Mouse (Mus musculus) liver, embryonic 11.5 days (tissue): ENCODE data around the gene Odf3l2. TPM values are rescaled to one million over a fixed set of nuclear protein-coding genes. Genes with fewer than 3 reads are reported as not detected.

Source experiments
- ATAC-seq: fragments of 200-750 bp; cut with Nextera tagmentation; replicated peaks from 2 replicates; pipeline ENCODE4 v1.8.0; 2017; ENCODE audit warnings: moderate number of reproducible peaks, mild to moderate bottlenecking, moderate TSS enrichment, moderate library complexity; ENCODE audit not compliant: low FRiP score
- DNase-seq: peaks from one replicate; pipeline ENCODE4 v3.0.0-alpha.2; 2017; ENCODE audit warnings: low spot score
- H3K27ac ChIP-seq: fragments of 300-500 bp; sonication (generic); 2 replicates; pipeline ENCODE4 v1.5.1; 2014; ENCODE audit warnings: mild to moderate bottlenecking, low read depth, low read length, control low read depth
- H3K27me3 ChIP-seq: fragments of 300-500 bp; sonication (generic); replicated peaks from 2 replicates; pipeline ENCODE4 v1.6.1; 2014; ENCODE audit warnings: low read length, mixed read lengths; ENCODE audit not compliant: control insufficient read depth, insufficient read depth
- H3K36me3 ChIP-seq: fragments of 300-500 bp; sonication (generic); 2 replicates; pipeline ENCODE4 v1.6.1; 2014; ENCODE audit warnings: mild to moderate bottlenecking, low read length, moderate library complexity, mixed read lengths; ENCODE audit not compliant: control insufficient read depth, insufficient read depth
- H3K4me1 ChIP-seq: fragments of 300-500 bp; sonication (generic); replicated peaks from 2 replicates; pipeline ENCODE4 v1.6.1; 2014; ENCODE audit warnings: low read length, mixed read lengths; ENCODE audit not compliant: control insufficient read depth, insufficient read depth
- H3K4me2 ChIP-seq: fragments of 300-500 bp; sonication (generic); 2 replicates; pipeline ENCODE4 v1.6.1; 2014; ENCODE audit warnings: mild to moderate bottlenecking, control low read depth, moderate library complexity
- H3K4me3 ChIP-seq: fragments of 300-500 bp; sonication (generic); 2 replicates; pipeline ENCODE4 v1.5.1; 2014; ENCODE audit warnings: low read depth, low read length, control low read depth
- H3K9ac ChIP-seq: fragments of 300-500 bp; sonication (generic); 2 replicates; pipeline ENCODE4 v1.6.1; 2014; ENCODE audit warnings: low read depth, low read length, control low read depth
- H3K9me3 ChIP-seq: fragments of 300-500 bp; sonication (generic); 2 replicates; pipeline ENCODE4 v1.6.1; 2016; ENCODE audit warnings: low read length, inconsistent platforms, mixed read lengths; ENCODE audit not compliant: control insufficient read depth
- WGBS: fragments of 180-500 bp; shearing (Covaris S2); extraction: QIAGEN DNeasy Blood & Tissue Kit; methylation state at CpG from one replicate; pipeline ENCODE4 v1.1.7; 2014; 5-methylcytosine and 5-hydroxymethylcytosine counted together
- polyA plus RNA-seq: library from polyadenylated mRNA; unstranded; fragments of >200 nt; fragmentation: Nextera tagmentation; extraction: Ambion mirVana; gene quantifications from 2 replicates; pipeline ENCODE4 v1.2.1, GENCODE M21; 2014

The Odf3l2 gene
- polyA plus RNA-seq, 1 experiment from 2014 or later = not detected

DNA sequence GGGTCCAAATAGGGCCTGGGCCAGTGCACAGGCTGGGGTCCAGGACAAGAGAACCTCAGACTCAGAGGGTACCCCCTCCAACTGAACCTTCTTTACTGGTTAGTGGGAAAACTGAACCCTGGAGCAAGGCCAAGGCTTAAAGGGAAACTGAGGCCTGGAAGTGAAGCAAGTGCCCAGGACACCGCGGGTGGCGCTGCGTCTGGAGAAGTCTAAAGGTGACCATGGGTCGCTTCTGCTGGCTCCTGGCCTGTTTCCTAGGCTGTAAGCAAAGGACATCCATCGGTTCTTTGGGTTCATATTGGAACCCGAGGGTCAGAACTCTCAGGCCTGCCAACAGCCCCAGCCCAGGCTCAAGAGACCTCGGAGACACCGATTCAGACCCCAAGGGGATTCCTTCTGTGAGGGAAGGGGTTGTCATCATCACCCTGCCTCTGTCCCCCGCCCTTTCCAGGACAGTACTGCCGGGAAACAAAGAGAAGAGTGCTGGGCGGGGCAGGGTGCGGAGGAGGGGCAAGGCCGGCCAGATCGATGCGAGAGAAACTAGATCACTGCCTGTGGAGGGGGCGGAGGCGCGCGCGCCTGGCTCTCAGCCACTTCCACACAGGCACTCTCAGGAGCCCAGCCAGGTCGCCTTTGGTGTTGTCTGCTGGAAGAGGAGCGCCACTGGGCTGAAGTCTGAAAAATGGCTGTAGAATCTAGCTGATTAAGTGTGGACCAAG, 6.9 kb downstream of the Odf3l2 start:
- H3K4me2 ChIP-seq = peak overlapping the region; percentile 44
- H3K27me3 ChIP-seq = peaks cover 46% of the 10 kb centered on the region
- no peak overlapping the region; the same call in 1 of the 2 replicates for H3K9ac ChIP-seq
- DNase-seq = no peak
- no peaks in the 10 kb centered on the region for H3K9me3 ChIP-seq
- no peak for ATAC-seq
- peaks cover 8% of the 10 kb centered on the region; the same call in 1 of the 2 replicates for H3K4me1 ChIP-seq
- no peak overlapping the region for H3K27ac ChIP-seq
- WGBS = 7% methylated on average over 23 of the region's 23 CpGs
- no peaks in the 10 kb centered on the region for H3K36me3 ChIP-seq
- H3K4me3 ChIP-seq = no peak overlapping the region

DNA sequence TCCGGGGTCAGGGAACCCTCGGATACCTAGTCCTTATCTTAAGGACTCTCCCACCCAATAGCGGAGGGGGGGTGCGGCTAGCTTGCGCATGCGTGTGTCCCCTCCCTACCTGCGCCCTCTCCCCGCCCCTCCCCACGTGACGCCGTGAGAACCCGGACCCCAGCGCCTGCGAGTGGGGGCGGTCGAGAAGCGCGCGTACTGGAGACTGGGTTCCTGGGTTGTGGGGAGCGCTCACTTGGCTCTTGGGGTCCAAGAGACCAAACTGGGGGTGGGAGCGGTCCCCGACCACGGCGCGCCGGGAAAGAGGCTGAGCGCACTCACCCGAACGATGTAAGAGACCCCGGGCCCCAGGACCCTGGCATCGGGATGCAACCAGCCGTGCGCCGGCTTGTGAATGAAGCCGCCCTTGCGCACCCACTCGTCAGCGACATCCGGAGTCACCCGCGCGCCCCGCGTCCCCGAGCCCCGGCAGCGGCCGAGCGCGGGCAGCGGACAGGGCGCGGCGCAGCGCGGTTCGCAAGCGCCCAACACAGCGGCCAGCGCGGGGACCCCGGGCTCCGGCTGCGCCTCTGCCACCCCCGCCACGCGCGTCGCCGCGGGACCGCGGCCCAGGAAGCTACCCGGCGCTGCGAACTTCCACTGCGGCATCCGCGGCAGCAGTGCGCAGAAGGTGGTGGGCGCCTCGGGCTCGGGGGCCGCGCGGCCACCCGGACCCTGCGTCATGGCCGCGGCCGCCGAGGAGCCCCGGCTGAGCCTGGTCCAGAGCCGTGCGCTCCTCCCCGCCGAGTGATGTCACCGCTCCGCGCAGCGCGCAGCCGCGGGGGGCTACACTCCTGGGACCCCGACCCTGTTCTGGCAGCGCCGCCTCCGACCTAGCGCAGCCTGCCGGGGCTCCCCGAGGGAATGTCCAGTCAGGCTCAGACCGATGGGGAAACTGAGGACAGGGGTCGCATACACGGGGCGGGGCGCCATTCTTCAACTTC, 8.1 kb downstream of the Odf3l2 start, which contains the start of gene Shc2:
Gene Shc2, minus strand, starts transcription at position 791 of the 983 bp plus-strand sequence.
- H3K36me3 ChIP-seq = no peaks in the 10 kb centered on the region
- H3K4me2 ChIP-seq = peak within 1 kb of the TSS; percentile 74
- WGBS = 1% methylated on average over 116 of the region's 116 CpGs
- H3K9me3 ChIP-seq = no peaks in the 10 kb centered on the region
- H3K4me3 ChIP-seq = peak within 1 kb of the TSS; percentile 61
- H3K27me3 ChIP-seq = peaks cover 46% of the 10 kb centered on the region
- peaks cover 8% of the 10 kb centered on the region; the same call in 1 of the 2 replicates for H3K4me1 ChIP-seq
- peak within 1 kb of the TSS; percentile 51 for H3K9ac ChIP-seq
- H3K27ac ChIP-seq = no peak within 1 kb of the TSS
- DNase-seq (peak; percentile 51), ATAC-seq (peak; percentile 38; the same call in 1 of the 2 replicates)

DNA sequence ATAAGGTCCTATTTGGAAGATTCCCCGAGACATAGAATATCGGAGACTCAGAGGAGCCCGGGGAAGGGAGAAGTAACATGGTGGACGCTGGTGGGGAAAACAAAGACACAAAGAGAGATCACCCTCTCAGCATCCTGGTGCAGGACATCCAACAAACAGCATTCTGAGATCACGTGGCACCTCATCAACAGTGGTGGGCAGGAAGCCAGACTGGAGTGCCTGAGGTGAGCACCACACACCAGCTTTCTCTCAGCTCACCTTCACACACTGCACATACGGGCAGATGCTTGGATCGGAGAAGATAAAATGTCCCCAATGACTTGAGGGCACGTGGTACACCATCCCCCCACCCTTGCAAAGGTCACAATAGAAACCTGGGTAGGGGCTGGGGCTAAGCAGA, 9.3 kb downstream of the Odf3l2 start:
- no peak overlapping the region for H3K4me2 ChIP-seq

DNA sequence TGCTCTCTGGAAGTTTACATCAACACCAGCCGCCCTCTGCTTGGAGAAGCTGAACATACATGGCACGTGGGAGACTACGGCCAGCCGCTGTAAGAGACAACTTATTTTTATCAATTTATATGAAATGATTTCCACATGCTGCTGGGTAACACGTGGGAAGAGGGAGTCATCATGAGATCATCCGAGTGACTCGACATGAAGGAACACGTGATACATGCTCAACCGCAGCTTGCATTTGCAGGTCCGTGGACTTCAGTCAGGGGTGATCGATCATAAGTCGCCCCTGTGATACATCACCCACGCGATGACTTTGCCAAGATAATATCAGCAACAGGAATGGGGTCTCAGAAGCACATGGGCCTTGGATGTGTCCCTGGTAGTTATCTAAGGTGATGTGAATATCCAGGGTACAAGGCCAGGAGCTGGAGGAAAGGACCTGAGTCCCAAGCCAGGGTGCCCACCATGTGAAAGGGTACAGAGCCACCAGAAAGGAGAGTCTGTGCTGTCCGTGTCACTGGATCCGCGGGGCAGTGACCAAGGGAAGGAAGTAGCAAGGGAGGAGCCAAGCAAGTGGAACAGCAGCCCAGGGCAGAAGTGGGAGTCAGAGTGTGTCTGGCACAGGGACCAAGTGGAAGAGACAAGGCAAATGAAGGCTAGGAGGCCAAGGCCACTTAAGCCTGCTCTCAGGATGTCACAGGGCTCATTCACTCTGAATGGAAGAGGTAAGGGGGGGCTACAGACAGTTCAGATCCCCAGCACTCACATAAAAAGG, 12.3 kb downstream of the Odf3l2 start:
- Histone ChIP-seq H3K4me1 (0 out of 2 replicates have a peak, but pooled peaks cover 3% of the 10 kb centered on the region), H3K36me3 (no peaks in the 10 kb centered on the region), H3K27ac (no peak overlapping the region), H3K4me3 (no peak overlapping the region), H3K9ac (no peak overlapping the region), H3K9me3 (no peaks in the 10 kb centered on the region), H3K4me2 (no peak overlapping the region), H3K27me3 (peaks cover 29% of the 10 kb centered on the region)
- no peak for DNase-seq
- 73% methylated on average over 17 of the region's 17 CpGs for WGBS
- no peak for ATAC-seq

More for the DNA sequence above, 9.3 kb downstream of the Odf3l2 start:
- Histone ChIP-seq H3K9me3 (no peaks in the 10 kb centered on the region), H3K27me3 (peaks cover 46% of the 10 kb centered on the region), H3K4me1 (peaks cover 8% of the 10 kb centered on the region; the same call in 1 of the 2 replicates), H3K27ac (no peak overlapping the region), H3K9ac (no peak overlapping the region), H3K4me3 (no peak overlapping the region), H3K36me3 (no peaks in the 10 kb centered on the region)
- DNase-seq = no peak
- no peak for ATAC-seq
- WGBS = 73% methylated on average over 8 of the region's 8 CpGs

DNA sequence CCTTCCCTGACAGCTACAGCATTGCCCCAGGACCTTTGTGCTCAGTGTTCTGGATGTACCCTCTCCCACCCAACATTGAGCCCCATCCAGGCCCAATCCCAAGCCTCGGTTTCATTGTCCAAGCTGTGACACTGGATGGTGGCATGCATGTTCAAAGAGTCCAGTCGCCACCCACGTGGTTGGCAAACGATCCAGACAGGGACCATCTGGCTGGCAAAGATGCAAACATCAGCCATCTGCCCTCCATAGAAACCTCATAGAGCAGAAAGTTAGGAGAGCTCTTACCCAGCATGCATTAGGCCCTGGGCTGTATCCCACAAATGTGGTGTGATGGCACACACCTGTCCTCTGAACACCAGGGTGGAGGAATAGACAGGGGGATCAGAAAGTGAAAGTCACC, 14.1 kb downstream of the Odf3l2 start:
- 82% methylated on average over 4 of the region's 4 CpGs for WGBS
- ATAC-seq (no peak), DNase-seq (no peak)
- H3K27ac ChIP-seq = no peak overlapping the region
- H3K9me3 ChIP-seq = no peaks in the 10 kb centered on the region
- no peaks in the 10 kb centered on the region for H3K36me3 ChIP-seq
- no peaks in the 10 kb centered on the region for H3K4me1 ChIP-seq
- no peak overlapping the region for H3K4me2 ChIP-seq
- no peak overlapping the region for H3K4me3 ChIP-seq
- H3K27me3 ChIP-seq = peaks cover 11% of the 10 kb centered on the region
- no peak overlapping the region for H3K9ac ChIP-seq

- 81% methylated on average over 5 of the region's 5 CpGs for WGBS
- Histone ChIP-seq H3K27me3 (no peaks in the 10 kb centered on the region), H3K4me2 (no peak overlapping the region), H3K4me3 (no peak overlapping the region), H3K9me3 (no peaks in the 10 kb centered on the region), H3K4me1 (no peaks in the 10 kb centered on the region), H3K36me3 (no peaks in the 10 kb centered on the region), H3K9ac (no peak overlapping the region), H3K27ac (no peak overlapping the region)
- DNase-seq (no peak), ATAC-seq (no peak)
These were observed 17.2 kb downstream of the Odf3l2 start for GRCm38 (mm10) chr10:79628377-79628776.

DNA sequence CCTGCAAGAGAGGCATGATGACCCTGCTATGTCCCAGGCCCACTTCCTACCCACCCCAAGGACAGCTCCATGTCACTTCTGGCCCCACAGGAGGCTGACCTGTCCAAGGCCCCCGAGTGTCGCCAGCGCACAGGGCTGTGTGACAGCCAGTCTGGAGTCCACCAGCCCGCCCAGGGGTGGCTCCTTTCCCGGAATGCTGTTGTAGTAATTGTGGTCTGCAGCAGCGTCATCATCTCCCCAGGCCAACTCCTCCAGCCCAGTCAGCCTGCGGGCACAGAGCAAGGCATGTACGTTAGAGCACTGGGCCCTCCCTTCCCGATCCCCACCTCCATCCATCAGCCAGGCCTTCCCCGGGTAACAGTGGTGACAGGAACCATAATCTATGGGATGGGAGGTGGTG, 19.4 kb downstream of the Odf3l2 start:
- H3K27ac ChIP-seq = no peak overlapping the region
- H3K9me3 ChIP-seq = no peaks in the 10 kb centered on the region
- no peak overlapping the region for H3K9ac ChIP-seq
- H3K4me1 ChIP-seq = no peaks in the 10 kb centered on the region
- DNase-seq = no peak
- no peak overlapping the region for H3K4me2 ChIP-seq
- no peaks in the 10 kb centered on the region for H3K27me3 ChIP-seq
- H3K36me3 ChIP-seq = no peaks in the 10 kb centered on the region
- WGBS = 79% methylated on average over 10 of the region's 10 CpGs
- H3K4me3 ChIP-seq = no peak overlapping the region
- no peak for ATAC-seq

- no peak overlapping the region for H3K4me2 ChIP-seq
- no peak overlapping the region for H3K27ac ChIP-seq
- no peak overlapping the region for H3K9ac ChIP-seq
- no peak overlapping the region for H3K4me3 ChIP-seq
- DNase-seq (no peak), ATAC-seq (no peak)
- H3K27me3 ChIP-seq = no peaks in the 10 kb centered on the region
- H3K36me3 ChIP-seq = no peaks in the 10 kb centered on the region
- WGBS = 75% methylated on average over 9 of the region's 9 CpGs
- H3K9me3 ChIP-seq = no peaks in the 10 kb centered on the region
- H3K4me1 ChIP-seq = no peaks in the 10 kb centered on the region
These were observed 20.1 kb downstream of the Odf3l2 start for GRCm38 (mm10) chr10:79625398-79625797.
